Mouse (Mus musculus) cerebellum, adult 8-10 months (tissue): ENCODE data around the gene Aste1.

ENCODE experiments used
- DNase-seq: peaks from one replicate; pipeline ENCODE4 v3.0.0; 2022

Aste1 gene

GRCm38 (mm10) chr9:105395218-105395627, at the start of gene Aste1, which contains the start of gene Nek11:
Gene Aste1, plus strand, starts transcription at chr9:105395392.
Gene Nek11, minus strand, starts transcription at chr9:105395524.
- DNase-seq = peak; percentile 85

GRCm38 (mm10) chr9:105348242-105349031, 46.8 kb upstream of the Aste1 start:
- no peak for DNase-seq

- DNase-seq = no peak
Measured at GRCm38 (mm10) chr9:105349034-105349433, 46.2 kb upstream of the Aste1 start.

GRCm38 (mm10) chr9:105362181-105362580, 33.0 kb upstream of the Aste1 start:
- no peak for DNase-seq

- DNase-seq = no peak
Measured at GRCm38 (mm10) chr9:105363520-105364231, 31.5 kb upstream of the Aste1 start.

GRCm38 (mm10) chr9:105366199-105366598, 29.0 kb upstream of the Aste1 start:
- no peak for DNase-seq

- no peak for DNase-seq
Measured at GRCm38 (mm10) chr9:105368605-105369004, 26.6 kb upstream of the Aste1 start.

- no peak for DNase-seq
Measured at GRCm38 (mm10) chr9:105374361-105374760, 20.8 kb upstream of the Aste1 start.

GRCm38 (mm10) chr9:105376411-105376810, 18.8 kb upstream of the Aste1 start:
- DNase-seq = no peak

GRCm38 (mm10) chr9:105376954-105377530, 18.1 kb upstream of the Aste1 start:
- no peak for DNase-seq

- DNase-seq = no peak
Measured at GRCm38 (mm10) chr9:105377622-105378021, 17.6 kb upstream of the Aste1 start.

GRCm38 (mm10) chr9:105379533-105380145, 15.6 kb upstream of the Aste1 start:
- no peak for DNase-seq

GRCm38 (mm10) chr9:105387403-105387802, 7.8 kb upstream of the Aste1 start:
- no peak for DNase-seq

GRCm38 (mm10) chr9:105389289-105389688, 5.9 kb upstream of the Aste1 start:
- DNase-seq = peak; percentile 57

- DNase-seq = no peak
Measured at GRCm38 (mm10) chr9:105390616-105391015, 4.6 kb upstream of the Aste1 start.

- no peak for DNase-seq
Measured at GRCm38 (mm10) chr9:105394720-105395119, 472 bp upstream of the Aste1 start.

GRCm38 (mm10) chr9:105408549-105408948, 13.4 kb downstream of the Aste1 start:
- DNase-seq = no peak

- DNase-seq = no peak
Measured at GRCm38 (mm10) chr9:105459032-105459431, 63.8 kb downstream of the Aste1 start.

GRCm38 (mm10) chr9:105461496-105461895, 66.3 kb downstream of the Aste1 start:
- DNase-seq = no peak
